Mouse (Mus musculus): ENCODE results near the gene Gab3.
"Not testable (repeated sequence)": the region's sequence is repeated elsewhere in the genome, so short reads cannot be mapped to it uniquely, and the experiment has no call there.

Gene Gab3

DNA sequence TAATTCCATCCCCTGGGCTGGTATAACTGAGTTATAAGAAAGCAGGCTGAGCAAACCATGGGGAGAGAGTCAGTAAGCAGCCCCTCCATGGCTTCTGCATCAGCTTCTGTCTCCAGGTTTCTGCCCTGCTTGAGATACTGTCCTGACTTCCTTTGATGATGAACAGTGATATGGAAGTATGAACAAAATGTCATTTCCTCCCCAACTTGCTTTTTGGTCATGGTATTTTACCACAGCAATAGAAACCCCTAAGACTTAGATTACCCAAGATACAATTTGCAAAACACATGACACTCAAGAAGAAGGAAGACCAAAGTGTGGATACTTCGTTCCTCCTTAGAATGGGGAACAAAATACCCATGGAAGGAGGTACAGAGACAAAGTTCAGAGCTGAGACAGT lies 51.2 kb downstream of the Gab3 start:
- DNase-seq: not testable (repeated sequence)

DNA sequence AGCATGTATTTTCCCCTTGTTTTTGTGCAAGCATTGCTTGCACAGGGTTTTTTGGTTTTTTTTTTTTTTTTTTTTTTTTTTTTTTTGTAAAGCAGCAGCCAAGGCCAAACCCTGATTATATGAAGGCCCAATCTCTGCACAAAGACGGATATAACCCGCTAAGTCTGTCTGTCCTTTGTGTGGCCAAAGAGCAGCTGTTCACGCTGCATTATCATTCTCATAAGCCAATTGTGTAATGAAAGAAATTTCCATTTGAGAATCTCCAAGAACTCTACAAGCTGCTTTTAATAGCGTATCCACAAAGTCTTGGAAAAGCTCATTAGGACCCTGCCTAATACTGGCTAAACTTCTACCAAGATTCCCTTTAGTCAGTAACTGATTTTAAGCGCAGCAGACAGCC lies 101.5 kb downstream of the Gab3 start:
- no peak for DNase-seq

DNA sequence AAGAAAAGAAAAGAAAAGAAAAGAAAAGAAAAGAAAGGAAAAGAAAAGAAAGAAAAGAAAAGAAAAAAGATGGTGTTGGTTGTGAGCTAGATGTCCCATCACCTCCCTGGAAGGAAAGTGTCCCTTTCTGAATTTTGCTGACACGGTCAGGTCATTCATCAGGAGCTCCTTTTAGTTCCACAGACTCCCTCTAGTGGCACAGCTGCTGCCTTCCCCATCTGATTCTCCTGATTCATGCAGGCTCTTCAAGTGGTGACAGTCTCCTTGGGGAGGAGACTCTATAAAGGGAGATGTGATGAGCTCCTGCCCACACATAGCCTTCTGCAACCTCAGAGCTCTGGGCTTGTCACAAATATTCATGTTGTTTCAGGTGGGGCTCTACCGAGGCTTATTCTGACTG lies 122.4 kb downstream of the Gab3 start:
- DNase-seq: peak; percentile 2

- not testable (repeated sequence) for DNase-seq
These were observed 126.1 kb downstream of the Gab3 start for GRCm38 (mm10) chrX:74959161-74959560.

Measured in cerebellum, adult 8-10 months (tissue).